Mouse (Mus musculus): ENCODE data around the gene St13. TPM values are rescaled to one million over a fixed set of nuclear protein-coding genes. Genes with fewer than 3 reads are reported as not detected.
A peak's percentile ranks its signal among the peaks of the same experiment; 100 is the strongest.

Gene St13
- total RNA-seq, 2 experiments from 2014 or later, result 160 to 163 TPM

DNA sequence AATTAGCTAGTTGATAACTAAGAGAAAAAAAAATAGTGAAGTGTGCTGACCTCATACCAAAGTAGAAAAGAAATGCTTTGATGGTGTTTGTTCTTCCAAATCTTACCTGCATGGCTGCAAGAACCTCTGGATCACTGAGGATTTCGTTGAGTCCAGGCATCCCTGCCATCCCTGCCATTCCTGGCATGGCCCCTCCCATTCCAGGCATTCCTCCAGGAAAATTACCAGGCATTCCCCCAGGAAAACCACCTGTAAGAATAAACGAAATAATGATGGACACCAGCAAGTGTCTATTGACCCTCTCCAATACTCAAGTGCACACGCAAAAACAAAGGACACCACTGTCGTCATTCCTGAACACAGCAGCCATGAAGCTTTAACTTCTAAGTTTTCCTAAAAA, 33.6 kb downstream of the St13 start:
- no peak for DNase-seq (ENCODE audit: low spot score in 2 of 2)

DNA sequence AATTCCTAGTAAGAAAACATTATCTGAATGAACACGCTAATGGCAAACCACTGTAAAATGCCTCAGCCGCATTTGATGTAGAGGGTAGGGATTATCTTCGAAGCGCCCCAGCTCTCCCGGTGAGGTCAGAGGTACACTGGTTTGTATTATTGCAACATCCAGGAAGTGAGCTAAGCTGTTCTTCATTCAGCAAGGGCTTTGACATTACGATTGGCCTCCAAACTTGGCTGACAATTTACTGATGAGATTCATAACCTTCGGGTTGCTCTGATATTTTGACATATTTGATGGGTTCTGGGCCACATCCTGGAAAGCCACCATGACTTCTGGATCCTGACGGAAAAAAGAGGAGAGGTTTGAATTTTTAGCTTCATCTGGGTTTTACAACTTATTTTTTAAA, 34.6 kb downstream of the St13 start:
- DNase-seq (ENCODE audit: low spot score in 2 of 2), result no peak

DNA sequence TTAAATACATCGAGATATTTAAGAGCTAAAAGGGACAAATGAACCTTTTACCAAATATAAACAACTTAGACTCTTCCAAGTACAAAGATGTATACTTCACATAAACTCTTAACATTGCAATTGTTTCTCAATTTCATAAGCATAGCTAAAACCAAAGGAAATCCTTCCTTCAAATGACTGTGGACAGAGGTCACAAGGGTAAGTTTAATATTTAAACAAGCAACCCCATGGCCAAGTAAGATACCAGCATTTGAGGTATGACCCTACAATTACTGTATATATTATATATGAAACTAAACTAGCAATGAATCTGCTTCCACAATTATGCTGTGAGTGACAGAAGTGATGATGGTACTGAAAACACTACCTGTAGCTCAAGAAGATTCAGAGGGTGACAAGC, 35.6 kb downstream of the St13 start:
- DNase-seq (ENCODE audit: low spot score in 2 of 2), result no peak

DNA sequence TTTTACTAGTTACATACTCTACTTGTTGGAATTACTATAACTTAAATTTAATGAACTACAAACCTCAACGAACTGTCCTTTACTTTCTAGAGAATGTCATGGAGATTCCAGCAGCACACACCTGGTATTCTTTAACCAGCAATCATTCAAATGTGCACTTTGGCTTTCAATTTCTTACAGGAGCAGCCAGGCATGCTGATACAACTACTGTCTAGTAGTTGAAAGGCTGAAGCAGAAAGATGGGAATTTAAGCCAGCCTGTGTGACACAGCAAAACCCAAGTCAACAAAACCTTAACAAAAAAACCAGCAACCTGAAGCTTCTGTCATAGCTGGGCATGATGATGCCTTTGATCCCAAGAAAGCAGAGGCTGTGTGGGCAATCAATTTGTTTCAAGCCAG, 37.4 kb downstream of the St13 start:
- DNase-seq (ENCODE audit: low spot score in 2 of 2), result no peak

DNA sequence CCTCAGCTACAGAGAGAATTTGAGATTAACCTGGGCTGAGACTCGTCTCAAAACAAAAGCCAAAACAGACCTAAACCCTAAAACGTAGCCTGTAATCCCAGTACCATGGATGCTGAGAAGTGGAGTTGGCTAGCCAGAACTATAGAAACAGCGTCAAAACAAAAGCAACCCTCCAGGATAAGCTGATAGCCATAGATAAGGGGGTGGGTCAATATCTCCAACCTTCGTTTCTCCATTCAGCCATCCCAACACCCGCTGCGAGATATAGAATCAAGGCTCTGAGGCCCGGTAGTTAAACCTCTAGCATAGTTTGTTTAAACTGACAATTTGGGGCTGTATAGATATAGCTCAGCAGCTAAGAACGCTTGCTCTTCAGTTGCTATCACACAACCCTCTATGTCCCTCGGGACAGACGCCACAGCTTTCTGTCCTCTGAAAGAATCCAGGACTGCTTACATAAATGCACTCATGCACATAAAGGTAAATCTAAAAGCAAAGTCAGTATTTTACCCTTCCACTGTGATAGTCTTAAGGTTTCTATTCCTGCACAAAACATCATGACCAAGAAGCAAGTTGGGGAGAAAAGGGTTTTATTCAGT, 38.4 kb downstream of the St13 start:
- DNase-seq (ENCODE audit: low spot score in 2 of 2), result no peak

DNA sequence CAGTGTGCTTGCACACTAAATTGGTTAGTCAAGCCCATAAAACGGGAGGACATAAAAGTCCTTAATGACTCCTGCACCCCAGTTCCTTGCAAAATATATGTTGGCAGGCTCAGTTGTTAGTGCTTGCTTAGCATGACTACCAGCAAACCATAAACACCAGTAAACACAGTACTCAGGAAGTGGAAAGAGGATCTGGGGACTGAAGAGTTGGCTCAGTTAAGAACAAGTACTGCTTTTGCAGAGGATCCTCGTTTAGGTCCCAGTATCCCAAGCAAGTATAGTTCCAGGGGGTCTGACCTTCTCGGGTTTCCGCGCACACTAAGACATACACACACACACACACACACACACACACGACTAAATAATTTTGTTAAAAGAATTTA, 38.9 kb downstream of the St13 start:
- DNase-seq (ENCODE audit: low spot score in 2 of 2), result no peak

DNA sequence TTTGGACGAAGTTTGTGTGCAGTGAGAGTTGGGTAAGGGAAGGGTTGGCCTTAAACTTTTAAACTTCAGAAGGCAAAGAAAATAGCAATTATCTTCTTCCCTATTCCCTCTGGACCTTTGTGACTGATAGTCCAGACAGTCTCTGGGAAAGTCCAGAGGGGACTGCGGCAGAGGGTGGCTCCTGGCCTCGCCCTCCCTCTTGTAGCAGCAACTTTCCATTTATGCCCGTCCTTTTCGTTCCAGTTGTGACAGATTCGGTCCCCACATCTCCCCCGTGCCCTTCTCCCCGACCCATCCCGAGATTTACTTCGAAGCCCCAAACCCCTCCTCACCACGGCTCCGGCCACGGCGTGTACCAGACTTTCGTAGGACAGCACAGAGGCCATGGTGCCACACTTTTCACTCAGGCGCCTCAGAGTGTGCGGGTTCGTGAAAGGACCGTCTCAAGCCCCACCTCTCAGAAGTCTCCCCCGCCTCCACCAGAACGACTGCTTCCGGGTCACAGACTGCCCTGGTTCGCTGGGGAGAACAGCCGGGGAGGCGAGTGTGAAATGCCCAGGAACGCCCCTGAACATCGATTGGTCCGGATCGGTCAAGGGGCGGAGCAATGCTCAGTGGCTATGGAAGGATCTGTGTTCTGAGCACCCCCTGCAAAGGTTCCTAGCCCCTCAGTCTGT, 39.4 kb downstream of the St13 start, which contains the start of gene Slc25a17:
Slc25a17 (minus strand) TSS at position 468 of the 677 bp plus-strand sequence.
- DNase-seq (ENCODE audit: low spot score in 2 of 2), result peak; percentile 90 to 97

DNA sequence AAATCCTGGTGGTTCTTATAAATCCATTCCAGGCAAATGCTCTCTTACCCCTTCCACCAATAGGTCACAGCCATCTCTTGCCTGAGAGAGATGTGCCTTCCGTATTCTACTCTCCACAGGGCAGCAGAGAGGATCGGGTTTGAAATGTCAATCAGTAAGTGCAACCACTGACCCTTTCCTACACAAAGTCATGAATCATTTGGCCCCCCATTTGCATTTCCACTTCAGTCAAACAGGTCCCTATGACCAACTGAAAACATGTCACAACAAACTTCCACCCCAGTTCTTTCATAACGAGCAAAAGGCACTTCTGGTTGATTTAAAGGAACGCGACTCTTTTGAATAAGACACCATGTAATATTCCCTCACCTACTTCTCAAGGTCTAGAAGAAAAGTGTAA, 40.5 kb downstream of the St13 start:
- no peak for DNase-seq (ENCODE audit: low spot score in 2 of 2)

DNA sequence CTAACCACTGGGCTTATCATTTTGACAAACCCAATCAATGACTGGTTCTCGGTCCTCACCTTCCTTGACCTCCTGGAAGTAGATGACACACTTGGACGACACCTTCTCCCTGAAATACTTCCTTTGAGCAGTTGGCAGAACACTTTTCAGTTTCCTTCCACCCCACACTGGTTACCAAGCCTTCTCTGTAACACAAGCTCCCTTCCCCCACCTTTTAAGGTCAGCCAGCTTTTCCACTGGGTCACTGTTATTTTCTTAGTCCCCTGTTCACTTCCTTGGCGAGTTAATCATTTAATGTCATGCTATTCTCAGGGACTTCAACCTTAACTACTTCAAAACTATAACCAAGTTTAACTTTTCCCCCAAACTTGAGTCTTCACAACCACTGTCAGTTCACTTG, 40.9 kb downstream of the St13 start:
- DNase-seq (ENCODE audit: low spot score in 2 of 2), result no peak

DNA sequence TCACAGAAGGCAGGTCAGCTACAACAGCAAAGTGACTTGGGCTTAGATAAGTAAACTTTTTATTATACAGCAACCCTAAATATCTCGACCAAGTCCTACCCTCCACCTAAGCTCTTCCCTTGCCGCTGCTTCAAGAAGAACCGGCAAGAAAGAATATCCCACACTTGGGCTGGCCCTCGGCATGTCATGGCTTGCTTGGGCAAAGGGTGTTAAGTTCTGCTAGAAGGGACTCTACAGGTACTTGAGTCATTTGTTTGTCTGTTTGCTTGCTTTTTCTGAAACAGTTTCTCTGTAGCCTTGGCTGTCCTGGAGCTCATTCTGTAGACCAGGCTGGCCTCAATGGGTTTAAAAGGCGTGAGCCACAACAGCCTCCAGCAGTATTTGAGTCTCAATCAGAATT, 42.9 kb downstream of the St13 start:
- no peak for DNase-seq (ENCODE audit: low spot score in 2 of 2)

DNA sequence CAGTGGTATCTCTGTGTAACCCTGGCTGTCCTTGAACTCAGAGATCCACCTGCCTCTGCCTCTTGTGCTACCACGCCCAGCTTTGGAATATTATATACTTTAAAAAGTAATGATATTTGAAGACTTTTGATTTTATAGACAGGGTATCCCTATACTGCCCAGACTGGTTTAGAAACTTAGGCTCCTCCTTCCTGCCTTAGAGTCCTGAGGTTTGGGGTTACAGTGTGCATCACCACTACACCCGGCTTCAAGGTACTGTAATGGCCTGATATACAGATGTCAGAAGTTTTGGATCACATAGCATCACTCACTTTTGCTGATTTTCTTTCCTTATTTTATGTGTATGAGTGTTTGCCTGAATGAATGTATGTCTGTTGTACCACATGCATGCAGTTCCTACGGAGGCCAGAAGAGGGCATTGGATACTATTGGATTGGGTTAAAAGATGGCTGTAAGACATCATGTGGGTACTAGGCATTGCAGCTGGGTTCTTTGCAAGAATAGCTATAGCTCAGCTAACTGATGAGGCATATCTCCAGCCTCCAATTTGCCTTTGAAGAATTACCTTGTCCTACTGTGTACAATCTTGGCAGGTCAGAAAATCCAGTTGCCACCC, 44.6 kb downstream of the St13 start:
- peak in 1 of 2 experiments; percentile 31 for DNase-seq (ENCODE audit: low spot score in 2 of 2)

DNA sequence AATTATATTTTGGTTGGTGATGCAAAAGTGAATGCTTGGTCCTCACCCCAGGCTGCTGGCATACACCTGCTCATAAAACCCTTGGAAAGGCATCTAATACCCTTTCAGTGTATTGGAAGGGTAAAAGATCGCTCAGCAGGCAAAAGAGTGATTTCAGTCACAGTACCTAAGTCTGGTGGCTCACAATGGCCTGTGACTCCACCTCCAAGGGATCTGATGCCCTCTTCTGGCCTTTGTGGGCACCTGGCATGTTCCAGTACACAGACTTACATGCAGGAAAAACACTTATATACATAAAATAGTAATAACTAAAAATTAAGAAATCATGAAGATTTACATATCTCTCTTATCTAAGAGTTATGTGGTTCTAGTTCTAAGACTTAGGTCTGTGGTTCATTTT, 47.2 kb downstream of the St13 start:
- DNase-seq (ENCODE audit: low spot score in 2 of 2), result no peak

DNA sequence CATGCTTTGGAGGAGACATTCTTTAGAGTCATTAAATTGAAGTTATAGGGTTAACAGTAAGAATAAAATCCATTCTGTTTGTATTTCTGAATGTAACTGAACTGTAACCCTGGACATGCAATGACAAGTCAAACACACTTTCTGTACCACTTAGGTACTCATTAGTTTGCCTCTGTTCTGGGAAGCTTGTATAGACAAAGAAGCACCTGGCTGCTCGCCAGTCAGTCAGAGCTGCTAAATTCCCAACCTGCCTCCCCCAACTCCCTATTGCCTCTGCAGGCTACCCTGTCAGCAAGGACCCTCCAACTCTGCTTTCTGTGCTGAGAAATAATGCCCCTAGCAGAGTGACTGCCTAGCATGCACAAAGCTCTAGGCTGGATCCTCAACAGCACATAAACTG, 49.5 kb downstream of the St13 start:
- no peak for DNase-seq (ENCODE audit: low spot score in 2 of 2)

DNA sequence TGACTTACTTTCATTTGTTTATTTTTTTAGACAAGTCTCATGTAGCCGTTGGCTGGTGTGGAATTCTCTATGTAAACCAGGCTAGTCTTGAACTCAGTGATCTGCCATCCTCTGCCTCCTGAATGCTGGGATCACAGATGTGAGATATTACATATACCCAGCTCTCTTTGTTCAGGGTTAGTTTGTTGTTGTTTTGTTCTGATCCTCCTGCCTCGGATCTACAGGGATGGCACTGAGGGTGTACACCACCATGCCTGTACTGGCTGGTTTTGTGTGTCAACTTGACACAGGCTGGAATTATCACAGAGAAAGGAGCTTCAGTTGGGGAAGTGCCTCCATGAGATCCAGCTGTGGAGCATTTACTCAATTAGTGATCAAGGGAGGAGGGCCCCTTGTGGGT, 51.5 kb downstream of the St13 start:
- no peak for DNase-seq (ENCODE audit: low spot score in 2 of 2)

DNA sequence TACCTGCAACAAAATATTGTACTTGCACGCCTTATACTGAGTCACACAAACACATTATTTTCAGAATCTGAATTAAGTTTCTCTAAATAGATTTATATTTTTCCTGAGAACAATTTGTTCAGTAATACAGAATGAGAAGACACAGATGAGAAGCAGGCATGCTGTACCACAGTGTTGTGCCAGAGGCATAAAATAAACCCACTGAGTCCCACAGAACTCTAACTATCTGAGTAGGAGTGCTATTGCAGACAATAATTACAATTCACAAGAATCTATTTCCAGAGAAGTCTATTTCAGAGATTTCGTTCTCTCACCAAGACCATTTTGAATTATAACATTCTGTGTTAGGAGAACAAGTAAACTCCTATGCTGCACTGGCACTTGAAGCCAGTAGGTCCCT, 52.4 kb downstream of the St13 start:
- no peak for DNase-seq (ENCODE audit: low spot score in 2 of 2)

DNA sequence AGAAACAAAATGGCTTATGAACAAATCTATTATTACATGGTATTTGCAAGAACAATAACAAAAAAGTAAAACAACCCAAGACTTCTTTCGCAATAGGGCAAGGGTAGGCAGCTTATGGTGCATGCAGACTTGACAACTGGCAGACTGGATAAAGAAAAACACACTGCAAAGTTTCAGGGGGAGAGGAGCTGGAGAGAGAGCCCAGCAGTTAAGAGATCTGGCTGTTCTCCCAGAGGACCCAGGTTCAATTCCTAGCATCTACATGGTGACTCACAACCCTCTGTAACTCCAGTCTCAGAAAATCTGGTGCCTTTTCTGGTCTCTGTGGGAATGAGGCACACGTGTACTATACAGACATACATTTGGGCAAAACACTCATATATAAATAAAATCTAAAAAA, 58.5 kb downstream of the St13 start:
- no peak for DNase-seq (ENCODE audit: low spot score in 2 of 2)

DNA sequence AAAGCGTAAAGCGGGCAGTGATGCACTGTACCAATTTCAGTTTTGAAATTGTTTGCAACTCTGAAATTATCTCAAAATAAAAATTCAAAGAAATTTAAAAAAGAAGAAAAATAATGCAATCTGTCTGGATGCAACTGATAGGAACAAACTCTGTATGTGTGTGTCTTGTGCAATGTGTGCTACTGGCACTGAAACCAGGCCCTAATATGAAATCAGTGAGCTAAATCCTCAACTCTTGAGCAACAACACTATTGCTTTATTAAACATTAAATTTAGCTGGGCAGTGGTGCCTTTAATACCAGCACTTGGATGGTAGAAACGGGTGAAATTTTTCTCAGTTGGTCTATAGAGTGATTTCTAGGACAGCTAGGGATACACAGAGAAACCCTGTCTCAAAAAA, 60.7 kb downstream of the St13 start:
- no peak for DNase-seq (ENCODE audit: low spot score in 2 of 2)

DNA sequence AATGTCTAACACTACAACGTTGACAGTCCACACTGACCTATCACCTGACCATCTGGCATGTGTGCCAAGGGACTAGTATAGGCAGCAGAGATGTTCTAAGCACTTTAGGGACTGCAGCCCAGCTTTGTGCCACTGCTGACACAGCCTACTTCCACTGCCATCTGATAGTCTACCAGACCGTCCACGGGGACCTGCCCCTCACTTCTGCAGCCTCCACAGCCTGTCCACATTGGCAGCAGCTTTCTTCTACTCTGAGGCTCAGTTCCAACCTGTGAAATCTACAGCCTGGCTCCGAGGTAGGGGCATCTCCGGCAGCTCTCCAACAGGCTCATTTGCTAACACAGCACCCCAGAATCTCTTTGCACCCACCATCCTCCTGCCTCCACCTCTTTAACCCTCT, 63.4 kb downstream of the St13 start:
- no peak for DNase-seq (ENCODE audit: low spot score in 2 of 2)

DNA sequence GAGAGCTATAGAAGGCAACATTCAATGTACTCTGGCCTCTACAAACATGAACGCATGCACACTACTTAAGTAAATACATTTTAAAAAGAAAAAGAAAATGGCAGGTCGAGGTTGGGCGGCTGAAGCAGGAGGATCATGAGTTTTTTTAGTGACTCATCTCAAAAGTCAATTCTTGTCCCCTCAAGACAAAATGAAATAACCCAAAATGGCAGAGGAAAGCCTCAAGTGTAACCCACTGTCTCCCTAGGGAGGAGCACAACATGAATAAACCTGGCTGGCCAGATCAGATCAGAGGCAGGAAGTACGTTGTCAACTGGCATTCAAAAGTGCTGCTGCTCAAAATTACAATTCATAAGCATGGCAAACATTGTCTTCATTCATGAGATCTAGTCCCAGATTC, 67.4 kb downstream of the St13 start:
- no peak for DNase-seq (ENCODE audit: low spot score in 2 of 2)

DNA sequence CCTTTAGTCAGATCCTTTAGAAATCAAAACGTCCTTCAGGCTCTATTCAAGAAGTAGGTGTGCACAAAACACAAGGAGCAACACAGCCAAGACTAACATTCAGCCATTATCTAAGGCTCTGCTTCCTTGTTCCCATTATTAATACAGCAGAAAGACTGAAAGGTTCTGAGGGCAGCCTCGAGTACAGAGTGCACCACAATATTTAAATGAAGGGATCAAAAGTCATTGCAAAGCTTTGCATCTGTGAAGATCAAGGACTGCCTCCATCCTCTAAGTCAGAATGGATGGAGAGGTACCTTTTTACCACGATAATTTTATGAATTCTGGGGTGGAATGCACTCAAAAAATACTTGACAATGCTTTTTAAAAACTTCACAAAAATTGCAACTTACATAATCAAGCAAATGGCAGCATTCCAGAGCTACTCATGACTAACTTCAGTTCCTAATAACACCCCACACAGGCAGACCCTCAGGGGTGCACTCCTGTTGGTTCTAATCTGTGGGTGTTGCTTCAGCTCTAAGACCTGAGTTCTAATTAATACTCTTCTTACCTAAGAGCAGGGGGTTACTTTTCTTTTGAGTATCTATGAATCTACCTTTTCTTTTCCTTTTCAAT, 69.0 kb downstream of the St13 start:
- no peak for DNase-seq (ENCODE audit: low spot score in 2 of 2)

DNA sequence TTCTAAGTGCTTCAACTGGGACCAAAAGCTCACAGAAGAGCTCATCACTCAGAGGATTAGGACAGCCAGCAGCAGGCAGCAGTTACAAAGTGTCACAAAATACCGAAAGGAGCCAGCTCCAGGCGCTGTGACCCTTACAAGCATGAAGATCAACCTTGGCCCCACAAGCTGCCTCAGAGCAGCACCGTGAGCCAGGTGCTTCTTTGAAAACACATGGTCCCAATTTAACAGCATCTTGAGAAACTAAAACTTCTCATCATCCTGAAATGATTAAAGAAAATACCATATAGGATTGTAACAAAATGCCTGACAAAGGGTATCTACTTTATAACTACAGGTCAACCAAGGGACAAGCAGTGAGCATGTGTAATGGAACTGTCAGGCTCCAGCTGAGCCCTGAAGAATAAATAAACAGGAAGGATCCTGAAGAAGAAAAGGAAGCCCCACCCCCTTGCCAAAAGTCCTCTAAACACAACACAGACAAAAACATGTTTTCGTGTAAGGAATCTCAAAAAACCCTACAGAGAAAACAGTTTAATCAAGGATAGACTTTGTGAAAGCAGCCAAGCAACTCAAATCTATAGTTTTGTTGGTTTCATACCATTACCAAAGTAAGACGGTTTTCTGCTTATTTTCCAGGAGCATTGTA, 70.0 kb downstream of the St13 start:
- no peak for DNase-seq (ENCODE audit: low spot score in 2 of 2)

DNA sequence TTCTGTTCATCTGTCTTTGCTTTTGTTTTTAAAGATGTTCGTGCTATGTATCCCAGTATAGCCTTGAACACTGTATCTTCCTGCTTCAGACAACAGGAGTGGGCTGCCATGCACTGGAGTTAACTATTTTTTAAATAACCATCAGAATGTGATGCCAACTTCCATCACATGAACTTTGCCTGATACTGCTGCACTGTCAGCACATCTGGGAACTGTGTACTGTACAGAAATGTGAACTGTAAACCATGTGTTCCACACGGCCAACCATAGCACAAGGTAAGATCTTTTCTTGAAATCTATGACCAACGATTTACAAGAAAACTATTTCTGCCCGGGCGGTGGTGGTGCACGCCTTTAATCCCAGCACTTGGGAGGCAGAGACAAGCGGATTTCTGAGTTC, 72.4 kb downstream of the St13 start:
- DNase-seq (ENCODE audit: low spot score in 2 of 2), result no peak

All from gastrocnemius, postnatal 4 days (tissue).